ENCODE assay signal across 13 mouse cellular contexts in the genomic region with DNA sequence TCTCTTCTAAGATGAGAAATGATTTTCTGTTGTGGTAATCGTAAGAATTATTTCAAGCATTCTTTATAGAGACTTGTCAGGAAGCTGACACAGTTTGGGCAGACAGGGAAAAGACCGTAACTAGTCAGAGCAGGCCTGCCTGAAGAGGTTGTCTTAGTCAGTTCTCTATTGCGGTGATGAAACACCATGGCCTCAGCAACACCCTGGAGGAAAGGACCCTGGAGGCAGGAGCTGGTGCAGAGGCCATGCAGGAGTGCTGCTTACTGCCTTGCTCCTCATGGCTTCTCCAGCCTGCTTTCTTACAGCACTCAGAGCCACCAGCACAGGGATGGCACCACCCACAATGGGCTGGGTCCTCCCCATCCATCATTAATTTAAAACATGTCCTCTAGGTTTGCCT.
"Had no signal": no experiment of that assay in that cellular context is flagged by ENCODE, and none has a peak within 500 bp of the region (broad histone marks: within the 10 kb centered on the region; RNA-seq: fewer than 3 reads in every experiment).

No protein-coding gene starts in this region.

- H3K4me3 ChIP-seq: limb, embryonic 13.5 days; midbrain, embryonic 12.5 days; neural tube, embryonic 13.5 days; stomach, embryonic 15.5 days had no signal

- ATAC-seq: midbrain, embryonic 16.5 days had no signal

- H3K36me3 ChIP-seq: limb, embryonic 13.5 days; neural tube, embryonic 13.5 days; stomach, embryonic 15.5 days had no signal

- H3K27ac ChIP-seq: kidney, postnatal 0 days; limb, embryonic 13.5 days; liver, embryonic 14.5 days; midbrain, embryonic 12.5 days; neural tube, embryonic 13.5 days; stomach, embryonic 15.5 days had no signal

- H3K4me1 ChIP-seq: stomach, embryonic 15.5 days had no signal

- DNase-seq: kidney, postnatal 36 days; lung, adult 18-20 months; lung, postnatal 4 days; right cerebral cortex, postnatal 14 days; thymus, adult 2 months; thymus, postnatal 25 days had no signal

- H3K9ac ChIP-seq: limb, embryonic 13.5 days; liver, embryonic 14.5 days; midbrain, embryonic 12.5 days; neural tube, embryonic 13.5 days; stomach, embryonic 15.5 days had no signal

- H3K9me3 ChIP-seq: limb, embryonic 13.5 days; midbrain, embryonic 12.5 days; neural tube, embryonic 13.5 days; stomach, embryonic 15.5 days had no signal
